Mouse (Mus musculus) embryonic facial prominence, embryonic 13.5 days (tissue): ENCODE results near the gene Rpap1. TPM values are rescaled to one million over a fixed set of nuclear protein-coding genes. Genes with fewer than 3 reads are reported as not detected.

ENCODE experiments used
- ATAC-seq: fragments of 200-750 bp; cut with Nextera tagmentation; 2 replicates; pipeline ENCODE4 v1.8.0; 2017; ENCODE audit warnings: low read depth; ENCODE audit not compliant: insufficient number of reproducible peaks, insufficient read depth, low FRiP score, low TSS enrichment
- H3K27ac ChIP-seq: fragments of 300-500 bp; sonication (generic); 2 replicates; pipeline ENCODE4 v1.5.1; 2015; ENCODE audit warnings: moderate library complexity, mild to moderate bottlenecking, inconsistent platforms
- H3K27me3 ChIP-seq: fragments of 300-500 bp; sonication (generic); 2 replicates; pipeline ENCODE4 v1.6.1; 2015; ENCODE audit warnings: mild to moderate bottlenecking, inconsistent platforms
- H3K36me3 ChIP-seq: fragments of 300-500 bp; sonication (generic); 2 replicates; pipeline ENCODE4 v1.6.1; 2015; ENCODE audit warnings: mild to moderate bottlenecking, inconsistent platforms
- H3K4me1 ChIP-seq: fragments of 300-500 bp; sonication (generic); 2 replicates; pipeline ENCODE4 v1.6.1; 2015; ENCODE audit warnings: inconsistent platforms
- H3K4me2 ChIP-seq: fragments of 300-500 bp; sonication (generic); 2 replicates; pipeline ENCODE4 v1.6.1; 2015; ENCODE audit warnings: moderate library complexity, mild to moderate bottlenecking, inconsistent platforms
- H3K4me3 ChIP-seq: fragments of 300-500 bp; sonication (generic); 2 replicates; pipeline ENCODE4 v1.5.1; 2015; ENCODE audit warnings: mild to moderate bottlenecking, inconsistent platforms
- H3K9ac ChIP-seq: fragments of 300-500 bp; sonication (generic); 2 replicates; pipeline ENCODE4 v1.6.1; 2015; ENCODE audit warnings: mild to moderate bottlenecking, inconsistent platforms
- H3K9me3 ChIP-seq: fragments of 300-500 bp; sonication (generic); 2 replicates; pipeline ENCODE4 v1.6.1; 2016; ENCODE audit warnings: inconsistent platforms
- WGBS: fragments of 180-500 bp; shearing (Covaris S2); methylation state at CpG from one replicate; pipeline ENCODE4 v1.1.7; 2015; ENCODE audit warnings: mixed read lengths; 5-methylcytosine and 5-hydroxymethylcytosine counted together
- polyA plus RNA-seq: library from polyadenylated mRNA; unstranded; fragments of >200 nt; fragmentation: Nextera tagmentation; extraction: Ambion mirVana; gene quantifications from 2 replicates; pipeline ENCODE4 v1.2.1, GENCODE M21; 2015

Rpap1 gene
- polyA plus RNA-seq, result 31.5 and 31.9 TPM in 2 replicates

DNA sequence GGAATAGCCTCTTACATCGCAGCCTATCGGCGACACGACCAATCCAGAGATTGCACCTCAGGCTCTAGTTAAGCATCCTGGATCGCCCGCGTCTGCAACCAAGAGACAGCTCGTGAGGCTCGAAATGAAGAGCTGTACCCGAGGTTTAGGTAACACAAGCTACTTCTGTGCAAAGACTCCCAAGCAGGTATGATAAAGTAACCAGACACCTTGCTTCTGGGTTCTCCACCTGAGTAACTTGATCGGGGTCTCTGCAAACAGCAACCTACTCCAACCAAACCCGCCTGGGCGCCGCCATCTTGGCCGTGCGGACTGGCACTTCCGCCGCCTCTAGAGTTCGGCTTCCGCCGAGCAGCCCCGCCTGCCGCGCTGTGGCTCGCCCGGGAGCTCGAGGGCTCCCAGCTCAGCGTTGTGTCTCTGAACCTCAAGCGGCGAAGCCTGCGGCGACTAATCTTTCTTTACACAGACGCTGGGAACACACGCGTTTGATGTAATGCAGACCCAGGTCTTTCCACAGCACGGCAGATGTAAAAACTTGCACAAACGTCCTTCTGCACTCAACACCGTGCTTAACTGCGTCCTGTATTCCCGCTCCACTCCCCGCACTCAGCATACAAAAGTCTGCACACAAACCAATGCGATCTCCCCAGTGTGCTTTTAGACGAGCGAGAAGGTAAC lies at the start of gene Rpap1:
TSS of gene Rpap1 (minus strand) at position 332 of the 678 bp plus-strand sequence.
- Histone ChIP-seq H3K27me3 (no peaks in the 10 kb centered on the region), H3K4me1 (peaks cover 13% of the 10 kb centered on the region), H3K27ac (peak within 1 kb of the TSS; percentile 91), H3K9me3 (no peaks in the 10 kb centered on the region), H3K4me3 (peak within 1 kb of the TSS; percentile 68), H3K4me2 (peak within 1 kb of the TSS; percentile 75), H3K36me3 (peaks cover 21% of the 10 kb centered on the region), H3K9ac (peak within 1 kb of the TSS; percentile 78)
- under 1% methylated on average over 44 of the region's 44 CpGs for WGBS
- peak; percentile 91 for ATAC-seq

DNA sequence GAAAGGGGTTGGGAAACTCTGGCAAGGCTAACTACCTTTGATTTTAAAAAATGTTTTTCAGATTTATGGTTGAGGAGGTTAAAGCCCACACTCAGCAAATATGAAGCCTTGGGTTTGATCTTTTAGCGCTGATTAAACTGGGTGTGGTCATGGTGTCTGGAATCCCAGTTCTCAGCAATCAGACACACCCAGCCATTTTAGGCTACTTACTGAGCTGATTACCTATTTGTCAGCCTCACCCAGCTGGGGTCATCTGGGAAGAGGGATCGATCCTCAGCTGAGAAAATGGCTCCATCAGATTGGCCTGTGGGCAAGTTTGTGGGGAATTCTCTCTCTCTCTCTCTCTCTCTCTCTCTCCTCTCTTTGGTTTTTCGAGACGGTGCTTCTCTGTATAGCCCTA lies 46.9 kb upstream of the Rpap1 start:
- H3K36me3 ChIP-seq, result no peaks in the 10 kb centered on the region
- 95% methylated on average over 4 of the region's 4 CpGs for WGBS
- no peak overlapping the region for H3K27ac ChIP-seq
- peaks cover 4% of the 10 kb centered on the region; the same call in 1 of the 2 replicates for H3K27me3 ChIP-seq
- H3K4me2 ChIP-seq, result no peak overlapping the region
- no peak overlapping the region for H3K9ac ChIP-seq
- no peaks in the 10 kb centered on the region for H3K9me3 ChIP-seq
- H3K4me3 ChIP-seq, result no peak overlapping the region
- H3K4me1 ChIP-seq, result no peaks in the 10 kb centered on the region
- no peak for ATAC-seq

DNA sequence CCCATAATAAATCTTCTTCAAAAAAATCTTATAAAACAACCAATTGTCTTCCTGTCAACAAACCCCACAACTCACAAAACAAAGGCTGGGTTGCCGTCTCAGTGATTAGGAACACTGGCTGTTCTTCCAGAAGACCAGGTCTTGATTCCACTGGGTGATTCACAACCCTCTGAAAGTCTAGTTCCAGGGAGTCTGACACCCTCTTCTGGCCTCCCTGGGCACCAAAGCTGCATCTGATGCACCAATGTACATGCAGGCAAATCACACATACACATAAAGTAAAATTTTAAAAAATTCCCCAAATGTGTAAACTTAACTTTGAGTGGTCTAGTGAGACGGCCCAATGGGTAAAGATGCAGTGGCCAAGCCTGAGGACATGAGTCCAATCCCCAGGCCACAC lies 43.2 kb upstream of the Rpap1 start:
- Histone ChIP-seq H3K9ac (no peak overlapping the region), H3K9me3 (no peaks in the 10 kb centered on the region), H3K27ac (no peak overlapping the region), H3K27me3 (no peaks in the 10 kb centered on the region), H3K4me1 (no peaks in the 10 kb centered on the region), H3K36me3 (no peaks in the 10 kb centered on the region), H3K4me3 (no peak overlapping the region), H3K4me2 (no peak overlapping the region)
- 77% methylated on average over 2 of the region's 2 CpGs for WGBS
- no peak for ATAC-seq

DNA sequence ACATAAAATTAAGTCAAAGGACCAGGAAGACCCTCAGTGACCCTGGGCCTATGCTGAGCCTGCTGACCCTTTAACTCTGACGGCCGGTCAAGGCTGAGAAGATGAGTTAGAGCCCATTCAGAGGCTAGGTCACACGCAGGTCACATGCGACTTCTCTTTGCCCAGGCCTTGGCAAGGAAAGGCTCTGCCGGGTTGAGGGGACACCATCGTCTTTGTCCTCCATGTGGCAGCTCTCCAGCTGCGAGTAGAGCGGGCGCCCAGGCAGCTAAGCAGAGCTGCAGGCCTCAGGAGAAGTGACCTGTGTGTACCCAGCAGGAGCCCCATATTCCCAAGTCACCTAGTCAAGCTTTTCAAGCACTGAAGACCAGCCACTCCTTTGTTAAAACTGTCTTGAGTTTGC lies 33.8 kb upstream of the Rpap1 start:
- peaks cover 14% of the 10 kb centered on the region for H3K36me3 ChIP-seq
- H3K27ac ChIP-seq, result no peak overlapping the region
- WGBS, result 85% methylated on average over 9 of the region's 9 CpGs

DNA sequence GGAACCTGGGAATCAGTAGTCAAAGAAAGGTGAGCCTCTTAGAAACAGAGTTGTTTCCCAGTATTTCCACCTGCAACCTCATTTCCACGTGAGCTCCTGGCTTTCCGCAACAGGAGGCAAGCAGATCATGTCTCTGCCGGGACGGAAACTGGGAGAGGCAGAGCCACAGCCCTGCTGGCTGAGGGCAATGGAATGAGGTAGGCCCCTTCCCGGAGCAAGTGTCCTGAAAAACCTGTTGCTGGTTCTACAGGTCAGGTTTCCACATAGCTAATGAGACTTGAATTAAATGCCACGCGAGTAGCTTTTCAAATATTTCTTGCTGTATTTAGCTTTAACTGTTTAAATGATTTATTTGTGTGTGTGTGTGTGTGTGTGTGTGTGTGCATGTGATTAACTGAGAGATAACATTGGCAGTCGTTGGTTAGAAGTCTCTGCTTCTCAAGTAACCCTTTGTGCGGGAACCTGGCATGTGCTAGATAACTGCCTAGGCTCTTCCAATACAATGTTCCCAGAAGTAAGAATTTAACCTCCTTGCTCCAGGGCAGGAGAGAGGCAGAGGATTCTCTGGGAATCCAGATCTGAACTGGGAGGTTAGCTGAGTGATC lies 31.4 kb upstream of the Rpap1 start:
- no peaks in the 10 kb centered on the region for H3K9me3 ChIP-seq
- WGBS, result 38% methylated on average over 9 of the region's 9 CpGs
- no peak overlapping the region for H3K9ac ChIP-seq
- no peak overlapping the region for H3K4me2 ChIP-seq
- no peaks in the 10 kb centered on the region for H3K27me3 ChIP-seq
- H3K36me3 ChIP-seq, result peaks cover 32% of the 10 kb centered on the region
- H3K4me3 ChIP-seq, result no peak overlapping the region
- H3K4me1 ChIP-seq, result peaks cover 6% of the 10 kb centered on the region
- ATAC-seq, result no peak
- H3K27ac ChIP-seq, result peak overlapping the region; percentile 48

More for the DNA sequence above, 33.8 kb upstream of the Rpap1 start:
- ATAC-seq, result no peak
- Histone ChIP-seq H3K9ac (no peak overlapping the region), H3K4me3 (no peak overlapping the region), H3K4me1 (peaks cover 6% of the 10 kb centered on the region), H3K4me2 (no peak overlapping the region), H3K9me3 (no peaks in the 10 kb centered on the region), H3K27me3 (no peaks in the 10 kb centered on the region)

DNA sequence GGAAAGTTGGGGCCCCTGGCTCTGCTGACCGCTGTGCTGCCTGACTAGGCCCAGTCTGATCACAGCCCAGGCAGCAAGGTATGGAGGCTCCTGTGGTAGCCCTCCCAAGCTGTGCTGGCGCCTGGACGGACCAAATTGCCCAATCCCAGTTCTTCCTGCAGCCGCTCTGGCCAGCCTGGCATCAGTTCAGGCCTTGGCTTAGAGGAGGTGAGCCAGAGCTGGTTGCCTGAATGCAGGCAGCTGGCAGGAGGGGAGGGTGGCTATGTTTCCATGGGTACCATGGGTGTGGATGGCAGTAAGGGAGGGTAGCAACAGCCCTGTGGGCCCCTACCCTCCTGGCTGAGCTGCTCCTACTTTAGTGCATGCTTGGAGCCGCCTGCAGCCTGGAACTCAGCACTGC lies 29.7 kb upstream of the Rpap1 start:
- no peak overlapping the region for H3K4me2 ChIP-seq
- no peak overlapping the region for H3K4me3 ChIP-seq
- no peak overlapping the region for H3K27ac ChIP-seq
- H3K4me1 ChIP-seq, result peaks cover 6% of the 10 kb centered on the region
- no peak for ATAC-seq
- no peaks in the 10 kb centered on the region for H3K27me3 ChIP-seq
- WGBS, result 85% methylated on average over 5 of the region's 5 CpGs
- H3K9ac ChIP-seq, result no peak overlapping the region
- peaks cover 49% of the 10 kb centered on the region for H3K36me3 ChIP-seq
- H3K9me3 ChIP-seq, result no peaks in the 10 kb centered on the region

- Histone ChIP-seq H3K4me1 (peaks cover 6% of the 10 kb centered on the region), H3K9me3 (no peaks in the 10 kb centered on the region), H3K9ac (no peak overlapping the region)
Observed at GRCm38 (mm10) chr2:119816611-119817010, 29.3 kb upstream of the Rpap1 start.

GRCm38 (mm10) chr2:119814376-119814933 lies 27.1 kb upstream of the Rpap1 start:
- H3K9ac ChIP-seq, result 0 out of 2 replicates have a peak overlapping the region, but pooled peaks have one; percentile 22
- H3K27ac ChIP-seq, result no peak overlapping the region; the same call in 1 of the 2 replicates
- H3K4me1 ChIP-seq, result peaks cover 6% of the 10 kb centered on the region
- no peaks in the 10 kb centered on the region for H3K27me3 ChIP-seq
- no peak overlapping the region for H3K4me3 ChIP-seq
- H3K4me2 ChIP-seq, result no peak overlapping the region
- ATAC-seq, result no peak
- peaks cover 74% of the 10 kb centered on the region for H3K36me3 ChIP-seq
- H3K9me3 ChIP-seq, result no peaks in the 10 kb centered on the region
- 75% methylated on average over 7 of the region's 7 CpGs for WGBS

More at GRCm38 (mm10) chr2:119816611-119817010, 29.3 kb upstream of the Rpap1 start:
- H3K4me2 ChIP-seq, result no peak overlapping the region
- H3K36me3 ChIP-seq, result peaks cover 53% of the 10 kb centered on the region
- no peak overlapping the region for H3K27ac ChIP-seq
- H3K4me3 ChIP-seq, result no peak overlapping the region
- no peak for ATAC-seq
- 93% methylated on average over 13 of the region's 13 CpGs for WGBS
- H3K27me3 ChIP-seq, result no peaks in the 10 kb centered on the region

DNA sequence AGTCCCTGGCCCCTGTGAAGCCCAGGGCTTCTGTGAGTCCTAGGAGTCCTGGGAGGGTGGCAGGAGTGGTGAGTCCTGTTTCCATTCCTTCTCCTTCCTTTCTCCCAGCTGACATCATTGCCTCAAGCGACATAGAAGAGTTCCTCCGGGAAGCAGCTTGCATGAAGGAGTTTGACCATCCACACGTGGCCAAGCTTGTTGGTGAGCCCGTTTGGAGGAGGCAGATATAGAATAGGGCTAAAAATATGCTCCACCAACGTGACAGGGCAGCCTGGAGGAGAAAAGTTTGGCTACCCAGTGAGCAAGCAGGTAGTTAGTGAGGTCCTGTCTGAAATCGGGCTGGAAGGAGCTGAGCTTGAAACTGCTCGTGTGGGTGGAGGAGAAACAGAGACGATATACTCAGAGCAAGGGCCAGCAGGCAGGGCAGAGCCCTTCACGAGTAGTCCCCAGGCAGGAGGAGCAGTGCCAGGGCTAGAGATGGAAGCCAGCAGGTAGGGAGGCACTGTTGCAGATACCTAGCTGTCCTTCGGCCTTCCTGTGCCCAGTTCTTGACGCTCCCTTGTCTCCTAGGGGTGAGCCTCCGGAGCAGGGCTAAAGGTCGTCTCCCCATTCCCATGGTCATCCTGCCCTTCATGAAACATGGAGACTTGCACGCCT lies 24.3 kb upstream of the Rpap1 start:
- Histone ChIP-seq H3K9me3 (no peaks in the 10 kb centered on the region), H3K4me1 (0 out of 2 replicates have a peak, but pooled peaks cover 1% of the 10 kb centered on the region), H3K27me3 (no peaks in the 10 kb centered on the region), H3K27ac (no peak overlapping the region), H3K4me2 (no peak overlapping the region), H3K4me3 (no peak overlapping the region), H3K9ac (no peak overlapping the region), H3K36me3 (peaks cover 84% of the 10 kb centered on the region)
- no peak for ATAC-seq
- 86% methylated on average over 14 of the region's 14 CpGs for WGBS

DNA sequence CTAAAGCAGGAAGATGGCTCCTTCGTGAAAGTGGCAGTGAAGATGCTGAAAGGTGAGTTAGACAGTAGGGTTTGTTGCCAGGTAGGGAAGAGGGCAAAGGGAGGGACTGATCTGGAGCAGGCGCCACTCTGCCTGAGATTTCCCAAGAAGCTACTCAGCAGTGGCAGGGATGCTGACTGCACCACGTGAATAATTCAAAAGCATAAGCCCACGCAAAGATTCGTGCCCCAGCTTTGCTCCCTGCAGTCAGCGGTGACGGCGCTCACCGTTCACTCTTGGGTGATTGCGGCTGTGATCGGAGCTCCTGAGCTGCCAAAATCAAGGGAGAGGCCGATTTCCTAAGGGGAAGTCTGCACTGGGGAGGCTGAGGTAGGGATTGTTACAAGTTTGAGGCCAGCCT lies 23.6 kb upstream of the Rpap1 start:
- no peak overlapping the region for H3K4me2 ChIP-seq
- 0 out of 2 replicates have a peak, but pooled peaks cover 6% of the 10 kb centered on the region for H3K4me1 ChIP-seq
- H3K27ac ChIP-seq, result no peak overlapping the region
- H3K9me3 ChIP-seq, result no peaks in the 10 kb centered on the region
- no peak overlapping the region for H3K9ac ChIP-seq
- no peaks in the 10 kb centered on the region for H3K27me3 ChIP-seq
- H3K4me3 ChIP-seq, result no peak overlapping the region
- ATAC-seq, result no peak
- 86% methylated on average over 12 of the region's 12 CpGs for whole genome bisulfite sequencing
- H3K36me3 ChIP-seq, result peaks cover 88% of the 10 kb centered on the region

- H3K9me3 ChIP-seq, result no peaks in the 10 kb centered on the region
- H3K36me3 ChIP-seq, result peaks cover 84% of the 10 kb centered on the region
- H3K4me2 ChIP-seq, result no peak overlapping the region
- no peak overlapping the region for H3K9ac ChIP-seq
- no peaks in the 10 kb centered on the region for H3K27me3 ChIP-seq
- no peak for ATAC-seq
- no peak overlapping the region for H3K27ac ChIP-seq
- peaks cover 17% of the 10 kb centered on the region for H3K4me1 ChIP-seq
- 43% methylated on average over 4 of the region's 4 CpGs for WGBS
- H3K4me3 ChIP-seq, result no peak overlapping the region
Observed at GRCm38 (mm10) chr2:119808881-119809280, 21.5 kb upstream of the Rpap1 start.
